Mouse (Mus musculus): ENCODE measurements at regions not wholly inside any gene's neighbourhood (a gene's known extent, or its start where the extent isn't known, plus 50 kb on each side); places are given as distances from the start of the nearest gene placed in this dataset.
"Not testable (repeated sequence)": the region's sequence is repeated elsewhere in the genome, so short reads cannot be mapped to it uniquely, and the experiment has no call there.

DNA sequence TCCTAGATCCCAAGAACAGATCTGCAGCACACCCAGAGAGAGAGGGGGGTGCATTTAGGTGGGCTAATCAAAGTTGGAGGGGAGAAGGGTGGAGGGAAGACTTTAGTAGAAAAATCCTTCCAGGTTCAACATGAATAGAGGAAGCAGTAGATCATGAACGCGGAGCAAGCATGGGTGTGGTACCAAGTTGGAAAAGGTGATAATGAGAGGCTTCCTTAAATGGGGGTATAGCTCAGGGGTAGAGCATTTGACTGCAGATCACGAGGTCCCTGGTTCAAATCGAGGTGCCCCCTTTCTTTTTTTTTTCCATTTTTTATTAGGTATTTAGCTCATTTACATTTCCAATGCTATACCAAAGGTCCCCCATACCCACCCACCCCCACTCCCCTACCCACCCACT lies 54.0 kb upstream of the Krba1 start:
- not testable (repeated sequence) for DNase-seq (ENCODE audit: low spot score)

DNA sequence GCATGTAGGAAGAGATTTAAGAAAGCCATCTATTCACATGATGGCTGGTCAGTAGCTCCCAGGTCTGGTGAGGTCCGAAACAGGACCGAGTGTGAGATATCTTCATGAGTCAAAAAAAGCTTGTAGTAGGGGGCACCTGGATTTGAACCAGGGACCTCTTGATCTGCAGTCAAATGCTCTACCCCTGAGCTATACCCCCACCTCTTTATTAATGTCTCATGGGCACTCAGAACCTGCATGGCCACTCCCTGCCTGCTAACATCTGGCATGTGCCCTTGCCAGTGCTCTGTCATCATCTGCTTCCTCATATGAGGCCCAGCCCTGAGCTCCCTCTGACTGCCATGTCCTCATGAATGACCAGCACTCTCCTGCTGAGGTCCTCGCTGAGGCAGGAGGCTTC lies 58.4 kb upstream of the Krba1 start:
- DNase-seq (ENCODE audit: low spot score) = not testable (repeated sequence)

DNA sequence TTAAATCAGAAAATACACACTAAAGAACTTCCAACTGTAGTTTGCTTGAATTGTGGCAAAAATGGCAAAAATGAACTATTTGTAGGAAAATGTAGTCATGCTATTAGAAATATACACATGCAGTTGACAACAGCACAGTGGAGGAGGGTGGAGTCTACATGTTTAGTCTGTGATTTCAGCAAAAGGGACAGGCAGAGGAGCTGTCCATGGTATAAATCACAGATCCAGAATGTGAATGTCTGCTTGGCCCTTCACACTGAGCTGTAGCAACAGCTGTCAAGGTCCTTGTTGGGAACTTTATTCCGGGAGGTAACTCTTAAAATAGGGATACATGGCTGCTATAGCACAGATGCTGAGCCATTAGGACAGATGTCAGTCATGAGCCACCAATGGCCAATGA lies 107.4 kb upstream of the Krba1 start:
- no peak for DNase-seq (ENCODE audit: low spot score)

DNA sequence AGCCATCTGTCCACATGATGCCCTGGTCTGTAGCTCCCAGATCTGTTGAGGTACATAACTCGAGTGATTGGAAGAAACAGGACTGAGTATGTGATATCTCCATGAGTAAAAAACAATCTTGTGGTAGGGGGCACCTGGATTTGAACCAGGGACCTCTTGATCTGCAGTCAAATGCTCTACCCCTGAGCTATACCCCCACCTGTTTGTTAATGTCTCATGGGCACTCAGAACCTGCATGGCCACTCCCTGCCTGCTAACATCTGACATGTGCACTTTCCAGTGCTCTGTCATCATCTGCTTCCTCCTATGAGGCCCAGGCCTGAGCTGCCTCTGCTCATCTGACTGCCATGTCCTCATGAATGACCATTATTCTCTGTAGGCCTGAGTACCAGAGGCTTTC lies 115.7 kb upstream of the Krba1 start:
- DNase-seq (ENCODE audit: low spot score) = not testable (repeated sequence)

DNA sequence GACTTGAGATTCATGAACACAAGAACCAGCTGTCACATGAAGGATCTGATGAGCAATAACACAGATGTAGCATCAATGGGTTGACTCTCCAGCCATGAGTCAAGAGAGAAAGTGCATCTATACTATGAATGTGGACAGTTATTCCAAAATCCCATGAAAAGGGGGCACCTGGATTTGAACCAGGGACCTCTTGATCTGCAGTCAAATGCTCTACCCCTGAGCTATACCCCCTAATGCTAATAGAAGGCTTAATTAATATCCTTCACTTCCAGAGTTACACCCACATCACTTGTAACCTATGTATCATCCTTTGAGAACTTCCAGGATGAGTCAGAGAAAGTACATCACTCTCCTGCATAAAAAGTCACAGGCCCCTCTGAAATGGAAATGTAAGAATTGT lies 133.8 kb upstream of the Krba1 start:
- DNase-seq (ENCODE audit: low spot score) = not testable (repeated sequence)

DNA sequence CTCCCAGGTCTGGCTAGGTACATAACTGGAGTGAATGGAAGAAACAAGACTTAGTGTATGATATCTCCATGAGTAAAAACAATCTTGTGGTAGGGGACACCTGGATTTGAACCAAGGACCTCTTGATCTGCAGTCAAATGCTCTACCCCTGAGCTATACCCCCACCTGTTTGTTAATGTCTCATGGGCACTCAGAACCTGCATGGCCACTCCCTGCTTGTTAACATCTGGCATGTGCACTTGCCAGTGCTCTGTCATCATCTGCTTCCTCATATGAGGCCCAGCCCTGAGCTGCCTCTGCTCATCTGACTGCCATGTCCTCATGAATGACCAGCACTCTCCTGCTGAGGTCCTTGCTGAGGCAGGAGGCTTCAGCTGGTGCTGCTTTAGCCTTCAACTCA lies 142.4 kb upstream of the Krba1 start:
- not testable (repeated sequence) for DNase-seq (ENCODE audit: low spot score)

DNA sequence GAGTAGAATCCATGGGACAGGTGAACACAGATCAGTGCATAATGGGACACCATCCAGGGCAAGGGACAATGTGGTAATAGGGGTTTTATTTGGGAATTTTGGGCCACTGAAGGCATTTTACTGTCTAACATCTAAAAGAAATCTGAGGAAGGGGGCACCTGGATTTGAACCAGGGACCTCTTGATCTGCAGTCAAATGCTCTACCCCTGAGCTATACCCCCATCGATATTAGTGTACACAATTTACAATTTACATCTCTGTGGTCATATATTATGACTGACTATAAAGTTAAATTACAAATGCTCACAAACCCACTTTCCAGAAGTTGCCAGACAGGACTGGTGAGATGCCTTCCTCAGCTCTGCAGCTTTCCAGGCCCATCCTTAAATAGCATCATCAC lies 143.4 kb upstream of the Krba1 start:
- no peak for DNase-seq (ENCODE audit: low spot score)

DNA sequence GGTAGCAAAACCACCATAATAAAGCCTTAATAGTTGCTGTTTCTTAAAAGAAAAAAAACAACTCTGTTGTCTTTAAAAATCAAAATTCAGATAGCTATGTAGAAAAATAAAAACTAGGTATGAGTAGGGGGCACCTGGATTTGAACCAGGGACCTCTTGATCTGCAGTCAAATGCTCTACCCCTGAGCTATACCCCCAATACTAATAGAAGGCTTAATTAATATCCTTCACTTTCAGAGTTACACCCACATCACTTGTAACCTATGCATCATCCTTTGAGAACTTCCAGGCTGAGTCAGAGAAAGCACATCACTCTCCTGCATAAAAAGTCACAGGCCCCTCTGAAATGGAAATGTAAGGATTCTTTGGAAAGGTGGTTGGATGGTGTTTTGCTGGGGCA lies 151.2 kb upstream of the Krba1 start:
- not testable (repeated sequence) for DNase-seq (ENCODE audit: low spot score)

DNA sequence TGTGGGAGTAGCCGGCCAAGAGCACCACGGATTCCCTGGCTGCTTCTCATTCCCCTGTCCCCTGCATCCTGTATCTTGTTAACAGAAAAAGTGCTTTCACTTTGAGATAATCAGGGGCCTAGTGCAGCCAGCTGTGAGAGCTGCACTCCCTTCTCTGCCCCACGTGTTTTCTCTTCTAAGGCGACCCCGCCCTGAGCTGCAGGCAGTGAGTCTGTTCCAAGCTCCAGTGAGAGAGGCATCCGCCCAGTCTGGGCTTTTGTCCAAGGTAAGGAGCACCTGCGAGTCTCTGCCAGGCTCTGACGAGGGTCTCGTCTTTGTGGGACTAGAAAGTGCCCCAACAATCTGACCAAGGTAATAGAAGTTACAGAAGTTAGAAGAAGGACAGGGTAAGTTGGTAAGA lies 141.0 kb upstream of the Zfp746 start:
- DNase-seq (ENCODE audit: low spot score) = peak; percentile 20

DNA sequence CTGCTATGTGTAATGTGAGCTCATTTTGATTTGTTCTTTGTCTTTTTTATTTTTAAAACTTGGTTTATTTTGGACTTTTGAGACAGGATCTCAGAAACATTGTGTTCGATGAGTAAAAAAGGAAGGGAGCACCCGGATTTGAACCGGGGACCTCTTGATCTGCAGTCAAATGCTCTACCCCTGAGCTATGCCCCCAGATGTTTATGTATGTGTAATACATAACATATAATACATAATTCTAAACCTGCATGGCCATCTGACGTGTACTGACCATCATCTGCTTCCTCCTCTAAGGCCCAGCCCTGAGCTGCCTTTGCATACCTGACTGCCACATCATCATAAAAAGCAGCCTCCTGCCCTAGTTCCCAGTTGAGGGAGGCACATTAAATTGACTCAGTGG lies 137.8 kb upstream of the Zfp746 start:
- no peak for DNase-seq (ENCODE audit: low spot score)

DNA sequence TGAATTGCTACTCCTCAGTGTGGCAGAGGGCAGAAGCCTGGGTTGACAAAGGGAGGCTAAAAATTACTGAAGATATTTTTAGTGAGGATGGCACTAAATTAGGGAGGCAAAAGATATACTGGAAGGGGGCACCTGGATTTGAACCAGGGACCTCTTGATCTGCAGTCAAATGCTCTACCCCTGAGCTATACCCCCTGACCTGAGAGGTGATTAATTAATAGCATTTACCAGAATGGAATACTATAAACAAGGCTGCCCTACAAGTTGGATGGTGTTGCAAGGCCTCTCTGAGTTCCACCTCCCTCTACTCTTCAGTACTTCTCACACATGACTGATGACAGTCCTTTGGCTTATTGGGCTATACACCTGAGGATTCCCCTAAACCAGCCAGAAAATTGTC lies 136.6 kb upstream of the Zfp746 start:
- DNase-seq (ENCODE audit: low spot score) = no peak

DNA sequence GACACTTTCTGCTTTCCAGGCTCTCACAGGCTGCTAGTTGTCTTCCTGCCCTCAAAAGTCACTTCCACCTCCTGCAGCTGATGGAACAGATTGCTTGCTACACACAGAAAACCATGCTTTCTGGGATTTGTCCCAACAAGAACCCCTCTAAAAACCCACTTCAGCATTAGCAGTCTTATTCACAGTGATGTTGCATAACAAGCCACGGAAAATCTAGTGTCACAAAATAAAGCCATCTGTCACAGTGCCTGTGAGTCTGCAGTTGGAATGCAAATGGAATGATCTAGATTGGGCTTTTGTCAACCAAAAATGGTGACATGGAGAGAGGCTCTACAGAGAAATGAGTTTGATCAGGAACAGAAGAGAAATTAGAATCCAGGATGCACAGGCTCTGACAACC lies 135.4 kb upstream of the Zfp746 start:
- not testable (repeated sequence) for DNase-seq (ENCODE audit: low spot score)

DNA sequence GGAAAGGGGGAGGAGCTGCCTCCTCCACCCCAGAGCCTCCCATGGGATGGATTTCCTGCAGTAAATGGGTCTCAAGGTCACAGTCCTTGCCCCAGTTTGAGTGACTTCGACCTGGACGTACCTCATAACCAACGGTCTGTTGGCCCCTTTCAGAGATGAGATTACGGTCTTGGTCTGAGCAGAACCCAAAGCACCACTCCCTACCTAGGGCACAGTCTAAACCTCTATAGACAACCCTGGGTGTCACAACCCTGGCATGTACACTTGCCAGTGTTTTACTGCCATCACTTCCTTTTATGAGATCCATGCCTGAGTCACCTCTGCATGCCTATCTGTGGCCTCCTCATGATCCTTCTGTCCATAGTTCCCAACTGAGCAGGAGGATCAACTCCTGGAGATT lies 128.8 kb upstream of the Zfp746 start:
- DNase-seq (ENCODE audit: low spot score) = no peak

DNA sequence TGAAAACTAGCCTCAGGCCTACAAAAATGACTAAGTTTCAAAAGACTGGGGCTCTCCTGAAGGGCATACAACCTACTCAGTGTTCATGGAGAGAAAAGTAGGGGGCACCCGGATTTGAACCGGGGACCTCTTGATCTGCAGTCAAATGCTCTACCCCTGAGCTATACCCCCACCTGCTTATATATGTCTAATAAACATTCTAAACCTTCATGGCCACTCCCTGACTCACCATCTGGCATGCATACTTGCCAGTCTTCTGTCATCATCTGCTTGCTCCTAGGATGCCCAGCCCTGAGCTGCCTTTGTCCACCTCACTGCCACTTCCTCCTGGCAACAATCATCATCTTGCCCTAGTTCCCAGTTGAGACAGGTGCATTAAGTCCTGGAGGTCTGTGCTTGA lies 123.3 kb upstream of the Zfp746 start:
- DNase-seq (ENCODE audit: low spot score) = no peak

DNA sequence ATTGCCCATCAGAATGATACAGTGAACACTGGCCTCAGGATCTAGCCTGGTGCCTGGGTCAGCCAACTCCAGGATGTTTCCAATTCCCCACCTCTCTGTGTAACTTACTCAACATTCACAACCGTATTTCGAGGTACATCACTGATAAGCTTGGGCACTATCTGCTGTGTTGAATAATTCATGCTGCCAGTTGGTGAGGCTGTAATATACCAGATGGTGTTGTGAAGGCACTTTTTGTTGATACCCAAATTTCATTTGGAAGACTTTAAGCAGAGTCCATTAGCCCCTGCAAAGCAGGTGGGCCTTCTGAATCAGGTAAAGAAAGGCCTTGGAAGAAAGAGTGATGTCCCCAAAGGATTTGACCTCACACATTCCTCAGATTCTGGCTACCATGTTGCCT lies 122.7 kb upstream of the Zfp746 start:
- no peak for DNase-seq (ENCODE audit: low spot score)

DNA sequence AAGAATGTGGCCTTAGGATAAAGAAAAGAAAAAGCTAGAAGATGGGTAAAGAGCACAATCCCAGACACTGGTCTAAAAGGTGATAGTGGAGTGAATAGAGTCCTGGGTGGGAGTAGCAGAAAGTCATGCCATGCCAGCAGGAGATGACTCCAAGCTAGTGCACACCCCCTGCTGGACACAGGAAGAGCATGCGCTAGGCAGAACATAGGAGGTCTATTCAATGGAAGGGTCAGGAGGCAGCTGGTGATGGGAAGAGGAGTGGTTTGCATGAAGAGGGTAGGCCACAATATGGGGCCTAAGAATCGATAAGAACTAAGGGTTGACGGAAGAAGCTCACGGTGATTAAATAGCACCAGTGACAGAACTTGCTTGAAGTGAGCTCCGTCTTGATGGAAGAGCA lies 119.3 kb upstream of the Zfp746 start:
- DNase-seq (ENCODE audit: low spot score) = no peak

DNA sequence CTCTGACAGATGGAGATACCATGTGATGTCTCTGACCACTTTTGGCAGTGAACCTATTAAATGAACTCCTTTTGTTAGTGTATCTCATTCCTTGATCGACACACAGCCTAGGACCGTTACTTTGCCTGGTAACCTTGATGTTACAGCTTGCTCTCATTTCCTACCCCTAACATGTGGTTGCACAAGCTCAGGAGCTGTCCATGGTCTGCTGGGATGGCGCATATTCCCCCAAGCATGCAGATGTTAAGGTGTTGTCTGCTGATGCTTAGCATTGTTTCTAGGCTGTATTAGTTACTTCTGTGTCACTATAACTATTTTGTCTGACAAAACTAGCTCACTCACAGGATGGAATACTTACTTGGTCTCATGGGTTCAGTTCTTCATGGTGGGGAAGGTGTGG lies 113.6 kb upstream of the Zfp746 start:
- DNase-seq (ENCODE audit: low spot score) = no peak

DNA sequence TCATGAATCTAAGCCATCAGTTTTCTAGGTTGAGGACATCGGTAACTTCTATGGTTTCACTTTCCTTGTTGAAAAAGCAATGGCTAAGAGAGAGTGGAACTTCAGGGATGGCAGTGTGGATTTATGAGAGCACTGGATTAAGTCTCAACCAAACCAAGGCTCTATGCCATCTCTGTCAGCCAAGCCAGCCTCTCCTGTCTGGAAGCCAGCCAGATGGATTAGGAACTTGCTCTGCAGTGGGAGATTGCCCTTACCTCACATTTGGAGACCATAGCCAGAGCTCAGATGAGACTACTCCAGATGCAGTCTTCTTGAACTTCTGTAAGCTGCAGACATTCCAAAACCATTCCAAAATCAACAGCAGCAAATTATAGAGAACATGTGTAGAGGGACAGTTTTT lies 112.4 kb upstream of the Zfp746 start:
- no peak for DNase-seq (ENCODE audit: low spot score)

DNA sequence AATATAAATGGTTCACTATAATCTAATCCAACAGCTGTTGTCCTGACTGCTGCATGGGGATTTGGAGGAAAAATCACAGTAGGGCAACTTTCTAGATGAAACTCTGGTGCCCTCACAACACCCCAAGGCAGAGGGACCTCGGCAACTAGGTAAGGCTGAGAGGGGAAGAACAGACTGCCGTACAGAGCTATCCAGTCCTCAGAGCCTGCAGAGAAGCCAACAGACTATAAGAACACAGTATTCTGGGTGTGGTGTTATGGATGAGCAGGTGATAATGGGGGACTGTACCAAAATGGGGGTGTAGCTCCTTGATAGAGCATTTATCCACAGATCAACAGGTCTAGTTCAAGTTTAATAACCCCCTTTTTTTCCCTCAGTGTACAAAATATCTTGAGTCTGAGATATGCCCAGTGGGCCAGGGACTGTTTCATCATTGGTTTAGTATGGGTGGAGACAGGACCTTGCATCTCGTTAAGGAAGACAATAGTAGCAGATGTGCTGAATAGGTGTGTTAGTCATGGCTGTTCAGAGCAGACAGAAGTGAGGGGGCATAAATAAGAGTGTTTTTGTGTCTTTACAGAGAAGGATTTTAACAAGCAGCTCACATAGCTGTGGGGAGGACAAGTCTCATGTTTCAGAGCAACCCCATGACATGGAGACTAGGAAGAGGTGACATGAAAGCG lies 111.4 kb upstream of the Zfp746 start:
- DNase-seq (ENCODE audit: low spot score) = no peak

DNA sequence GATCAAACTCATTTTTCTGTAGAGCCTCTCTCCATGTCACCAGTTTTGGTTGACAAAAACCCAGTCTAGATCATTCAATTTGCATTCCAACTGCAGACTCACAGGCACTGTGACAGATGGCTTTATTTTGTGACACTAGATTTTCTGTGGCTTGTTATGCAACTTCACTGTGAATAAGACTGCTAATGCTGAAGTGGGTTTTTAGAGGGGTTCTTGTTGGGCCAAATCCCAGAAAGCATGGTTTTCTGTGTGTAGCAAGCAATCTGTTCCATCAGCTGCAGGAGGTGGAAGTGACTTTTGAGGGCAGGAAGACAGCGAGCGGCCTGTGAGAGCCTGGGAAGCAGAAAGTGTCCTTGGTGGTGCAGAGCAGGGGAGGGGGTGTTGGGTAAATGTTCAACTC lies 102.0 kb upstream of the Zfp746 start:
- DNase-seq (ENCODE audit: low spot score) = not testable (repeated sequence)

DNA sequence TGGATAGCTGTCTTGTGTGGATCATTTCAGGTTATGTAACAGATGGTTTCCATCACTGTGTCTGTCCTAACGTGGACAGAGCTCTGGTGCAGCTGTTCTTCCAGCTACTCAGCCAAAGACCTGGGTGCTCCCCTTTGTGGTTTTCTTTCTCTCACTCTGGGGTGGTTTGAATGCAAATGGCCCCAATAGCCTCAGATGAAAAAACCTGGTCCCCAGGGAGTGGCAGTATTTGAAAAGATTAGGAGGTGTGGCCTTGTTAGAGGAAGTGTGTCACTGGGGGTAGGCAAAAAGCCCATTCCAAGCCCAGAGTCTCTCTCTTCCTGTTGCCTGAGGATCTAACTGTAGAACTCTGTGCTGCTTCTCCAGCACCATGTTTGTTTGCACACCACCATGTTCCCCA lies 98.9 kb upstream of the Zfp746 start:
- DNase-seq (ENCODE audit: low spot score) = no peak

DNA sequence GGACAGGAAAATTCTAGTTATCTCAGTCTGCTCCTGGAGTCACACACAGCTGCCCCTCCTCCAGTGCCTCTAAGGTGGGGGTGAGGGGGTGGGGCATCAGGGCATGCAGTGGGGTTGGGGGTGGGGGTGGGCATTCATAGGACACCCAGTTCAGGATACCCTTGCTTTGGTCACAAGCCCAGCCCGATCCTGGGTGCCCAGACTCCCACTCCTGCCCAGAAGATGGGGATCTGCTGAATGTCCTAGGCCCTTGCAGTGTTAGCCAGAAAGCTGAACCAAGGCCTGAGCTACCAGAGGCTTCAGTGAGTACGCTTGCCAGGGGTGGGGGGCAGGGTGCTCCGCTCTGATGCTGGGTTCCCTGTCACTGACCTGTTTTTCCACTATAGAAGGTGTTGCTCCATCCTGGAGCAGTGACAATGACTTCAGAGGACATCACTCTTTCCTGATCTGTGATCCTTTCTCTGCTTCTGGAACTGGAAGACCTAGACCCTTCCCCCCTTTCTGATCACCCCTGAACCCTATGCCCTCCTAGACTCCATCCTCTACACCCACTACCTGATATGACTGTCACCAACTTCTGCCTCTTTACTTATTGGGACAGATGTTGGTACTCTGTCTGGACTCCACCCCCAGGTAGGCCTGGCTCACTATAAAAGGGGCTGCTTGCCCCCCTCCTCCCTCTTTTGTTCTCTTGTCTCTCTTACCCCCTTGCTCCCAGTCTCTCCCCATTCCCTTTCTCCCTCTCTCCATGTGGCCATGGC lies 92.1 kb upstream of the Zfp746 start:
- DNase-seq (ENCODE audit: low spot score) = no peak

DNA sequence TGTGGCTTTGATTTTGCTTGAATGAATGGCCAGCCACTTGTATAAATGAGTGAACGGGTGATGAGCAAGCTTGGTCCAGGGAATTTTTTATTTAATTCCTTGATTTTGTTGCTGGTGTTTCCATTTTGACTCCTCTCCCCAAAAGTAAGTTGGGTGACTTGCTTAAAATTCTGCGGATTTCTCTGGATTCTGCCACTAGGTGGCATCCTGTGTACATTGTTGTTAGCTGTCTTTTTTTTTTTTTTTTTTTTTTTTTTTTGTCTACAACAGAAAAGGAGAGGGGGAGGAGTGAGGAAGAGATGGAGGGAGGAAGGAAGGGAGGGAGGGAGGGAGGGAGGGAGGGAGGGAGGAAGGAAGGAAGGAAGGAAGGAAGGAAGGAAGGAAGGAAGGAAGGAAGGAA lies 91.5 kb upstream of the Zfp746 start:
- peak; percentile 57 for DNase-seq (ENCODE audit: low spot score)

Data from gastrocnemius, adult 18-20 months (tissue).